In the genomic region with DNA sequence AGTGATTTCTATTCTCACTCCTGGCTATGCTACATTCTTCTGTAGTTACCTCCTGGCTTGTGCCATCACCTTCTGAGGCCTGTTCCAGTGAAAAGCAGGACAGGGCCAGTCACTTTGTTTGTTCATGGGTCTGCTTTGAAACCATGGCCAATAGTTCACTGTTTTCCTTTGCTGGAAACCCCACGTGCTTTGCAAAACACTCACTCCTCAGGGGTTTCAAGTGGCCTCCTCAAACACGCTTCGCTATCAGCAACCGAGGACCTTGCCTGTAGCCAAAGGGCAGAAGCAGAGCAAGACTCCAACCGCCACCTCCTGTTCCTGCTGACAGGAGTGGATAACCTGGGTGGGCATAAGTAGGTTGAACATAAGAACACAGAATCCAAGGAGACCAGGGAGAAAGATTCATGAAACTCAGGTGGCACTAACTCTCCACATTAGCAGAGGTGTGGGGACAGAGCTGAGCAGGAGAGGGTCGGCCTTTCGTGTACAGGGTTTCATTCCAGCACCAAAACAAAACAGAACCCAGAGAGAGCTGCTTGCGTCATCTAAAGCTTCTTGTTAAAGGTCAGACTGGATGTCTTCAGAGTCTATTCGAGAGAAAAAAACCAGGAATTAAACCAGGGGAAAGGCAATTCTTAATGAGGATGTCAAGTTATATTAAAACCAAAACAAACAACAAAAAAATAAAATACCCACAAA, we compare ENCODE assay signal across 13 mouse cellular contexts. TPM values are rescaled to one million over a fixed set of nuclear protein-coding genes. Genes with fewer than 3 reads are reported as not detected.
DNase-seq lines count a peak whose midpoint lies in the region; ATAC-seq lines count a peak whose summit lies in the region.
"Had no signal": no experiment of that assay in that cellular context is flagged by ENCODE, and none has a peak within 500 bp of the region (broad histone marks: within the 10 kb centered on the region; RNA-seq: fewer than 3 reads in every experiment).

No protein-coding gene starts in this region.

- H3K4me2 ChIP-seq in heart, embryonic 16.5 days (ENCODE audit: low read depth, low read length): peak overlapping the region; percentile 31

- no peaks in the 10 kb centered on the region for H3K36me3 ChIP-seq in heart, embryonic 16.5 days (ENCODE audit: control insufficient read depth, insufficient read depth)
- H3K36me3 ChIP-seq in limb, embryonic 10.5 days: no peaks in the 10 kb centered on the region
- H3K36me3 ChIP-seq in macrophage (ENCODE audit: inconsistent target): peaks cover 59% of the 10 kb centered on the region

- peak overlapping the region; percentile 31; the same call in 1 of the 2 replicates for H3K9ac ChIP-seq in heart, embryonic 16.5 days (ENCODE audit: low read length)

- peaks cover 39% of the 10 kb centered on the region for H3K4me1 ChIP-seq in heart, embryonic 16.5 days (ENCODE audit: control insufficient read depth, insufficient read depth, low read length)
- H3K4me1 ChIP-seq in limb, embryonic 10.5 days: peaks cover 22% of the 10 kb centered on the region

- H3K27ac ChIP-seq in heart, embryonic 16.5 days (ENCODE audit: low read length): peak overlapping the region; percentile 91
- H3K27ac ChIP-seq in limb, embryonic 10.5 days: 0 out of 2 replicates have a peak overlapping the region, but pooled peaks have one; percentile 37
- H3K27ac ChIP-seq in macrophage: peak overlapping the region; percentile 7; the same call in 1 of the 2 replicates

- whole genome bisulfite sequencing in heart, embryonic 16.5 days: 32% methylated on average over 9 of the region's 9 CpGs
- WGBS in limb, embryonic 10.5 days: 85% methylated on average over 9 of the region's 9 CpGs
- WGBS in macrophage (ENCODE audit: missing documents): 87% methylated on average over 9 of the region's 9 CpGs

- H3K9me3 ChIP-seq in heart, embryonic 16.5 days (replicated peaks; ENCODE audit: control insufficient read depth, low read length): no peaks in the 10 kb centered on the region
- no peaks in the 10 kb centered on the region for H3K9me3 ChIP-seq in limb, embryonic 10.5 days (replicated peaks)
- H3K9me3 ChIP-seq: megakaryocyte, embryonic 14.5 days had no signal

- H3K4me3 ChIP-seq in heart, embryonic 16.5 days (ENCODE audit: low read length): no peak overlapping the region
- no peak overlapping the region for H3K4me3 ChIP-seq in limb, embryonic 10.5 days
- H3K4me3 ChIP-seq in macrophage (ENCODE audit: inconsistent target): no peak overlapping the region
- H3K4me3 ChIP-seq: megakaryocyte, embryonic 14.5 days had no signal

- DNase-seq in kidney, adult 11 months: peak; percentile 37
- DNase-seq in kidney, postnatal 4 days: no peak
- no peak for DNase-seq in limb, embryonic 10.5 days (ENCODE audit: low spot score)
- no peak for DNase-seq in ovary, postnatal 10 days (ENCODE audit: low spot score)
- no peak for DNase-seq in ovary, adult 18-20 months (ENCODE audit: low spot score)
- DNase-seq: cerebellum, postnatal 10 days; gastrocnemius, postnatal 14 days; layer of hippocampus, adult 9-11 months; thymus, postnatal 25 days had no signal

- H3K79me2 ChIP-seq in macrophage (ENCODE audit: inconsistent target): peaks cover 66% of the 10 kb centered on the region

- no peaks in the 10 kb centered on the region for H3K27me3 ChIP-seq in heart, embryonic 16.5 days (ENCODE audit: control insufficient read depth, insufficient read depth, low read length)
- no peaks in the 10 kb centered on the region for H3K27me3 ChIP-seq in limb, embryonic 10.5 days (ENCODE audit: low read depth, poor library complexity, severe bottlenecking)
- H3K27me3 ChIP-seq: megakaryocyte, embryonic 14.5 days had no signal

- peak; percentile 58 for ATAC-seq in heart, embryonic 16.5 days (replicated peaks; ENCODE audit: extremely low read depth, insufficient read depth, low FRiP score)
- no peak for ATAC-seq in monocyte, adult 5-6 weeks (replicated peaks; ENCODE audit: insufficient number of reproducible peaks, low FRiP score, low TSS enrichment, poor library complexity, severe bottlenecking)

RNA-seq across cellular contexts. Expression of a gene that starts 47.5 kb away (rescaled TPM):
- polyA plus RNA-seq in heart, embryonic 16.5 days (2015; fragmentation: Nextera tagmentation; extraction: Ambion mirVana): 33.6 and 34.8 TPM in 2 replicates
- 43.5 and 48.7 TPM in 2 replicates for polyA plus RNA-seq in limb, embryonic 10.5 days (2016; fragmentation: Nextera tagmentation; extraction: Ambion mirVana)
- 10 to 100 TPM in 20 of 26 experiments, 1 to 10 TPM in 6; 4.2 to 72.2 (median 26.5) TPM for total RNA-seq in macrophage (2018; cell fraction: chromatin; rRNA removed)
- 10 to 100 TPM; 14.6 to 30.6 (median 23.5) TPM for total RNA-seq in macrophage (2018; cell fraction: cytosol; rRNA removed)
- total RNA-seq in macrophage (2018; cell fraction: nucleus; rRNA removed): 10 to 100 TPM in 25 of 26 experiments, 1 to 10 TPM in 1; 8.8 to 44.5 (median 22.9) TPM
- polyA plus RNA-seq in macrophage (2018): 8.1 to 26.2 TPM (median 19.8 TPM) in 3 replicates
- total RNA-seq in monocyte, adult 5-6 weeks (2017): 32.8 to 50.6 TPM (median 34.5 TPM) in 3 replicates

RNA-seq across cellular contexts. Expression of a gene that starts 50.0 kb away (rescaled TPM):
- 4.6 and 5.0 TPM in 2 replicates for polyA plus RNA-seq in heart, embryonic 16.5 days (2015; fragmentation: Nextera tagmentation; extraction: Ambion mirVana)
- 1.8 TPM in 2 replicates for polyA plus RNA-seq in limb, embryonic 10.5 days (2016; fragmentation: Nextera tagmentation; extraction: Ambion mirVana)
- total RNA-seq in macrophage (2018; cell fraction: chromatin; rRNA removed): 100 to 1,000 TPM in 13 of 26 experiments, 10 to 100 TPM in 11, 1 to 10 TPM in 2; 8.2 to 252 (median 93.8) TPM
- total RNA-seq in macrophage (2018; cell fraction: cytosol; rRNA removed): 10 to 100 TPM; 23.1 to 86.6 (median 55.7) TPM
- total RNA-seq in macrophage (2018; cell fraction: nucleus; rRNA removed): 100 to 1,000 TPM in 15 of 26 experiments, 10 to 100 TPM in 11; 18.0 to 263 (median 107) TPM
- 44.6 to 74.8 TPM (median 53.2 TPM) in 3 replicates for polyA plus RNA-seq in macrophage (2018)
- 64.4 to 73.5 TPM (median 69.7 TPM) in 3 replicates for total RNA-seq in monocyte, adult 5-6 weeks (2017)

RNA-seq across cellular contexts. Expression of a gene that starts 56.4 kb away (rescaled TPM):
- 62.1 and 66.6 TPM in 2 replicates for polyA plus RNA-seq in heart, embryonic 16.5 days (2015; fragmentation: Nextera tagmentation; extraction: Ambion mirVana)
- polyA plus RNA-seq in limb, embryonic 10.5 days (2016; fragmentation: Nextera tagmentation; extraction: Ambion mirVana): 71.6 and 78.5 TPM in 2 replicates
- 100 to 1,000 TPM in 7 of 26 experiments, 10 to 100 TPM in 19; 63.9 to 148 (median 86.2) TPM for total RNA-seq in macrophage (2018; cell fraction: chromatin; rRNA removed)
- total RNA-seq in macrophage (2018; cell fraction: cytosol; rRNA removed): 10 to 100 TPM; 31.6 to 62.4 (median 45.0) TPM
- total RNA-seq in macrophage (2018; cell fraction: nucleus; rRNA removed): 100 to 1,000 TPM in 4 of 26 experiments, 10 to 100 TPM in 22; 42.7 to 104 (median 71.0) TPM
- 46.2 to 54.8 TPM (median 52.4 TPM) in 3 replicates for polyA plus RNA-seq in macrophage (2018)
- 37.3 to 55.9 TPM (median 44.9 TPM) in 3 replicates for total RNA-seq in monocyte, adult 5-6 weeks (2017)

Comparison
In these comparisons a context has a peak if more than half of its experiments do, and no peak if none do; other contexts are left out.
1. H3K27ac ChIP-seq: peak in every context shown above with its lines; median percentile 91 in heart, embryonic 16.5 days; 37 in limb, embryonic 10.5 days; 7 in macrophage.